Mouse (Mus musculus): ENCODE measurements at regions not wholly inside any gene's neighbourhood (a gene's known extent, or its start where the extent isn't known, plus 50 kb on each side); places are given as distances from the start of the nearest gene placed in this dataset.

- H3K27ac ChIP-seq (ENCODE audit: insufficient read depth, low read length), result no peak overlapping the region
- H3K4me1 ChIP-seq (ENCODE audit: control insufficient read depth, insufficient read depth, low read length), result no peaks in the 10 kb centered on the region
Measured at GRCm38 (mm10) chr1:35853018-35853417, 215.2 kb upstream of the Hs6st1 start.

DNA sequence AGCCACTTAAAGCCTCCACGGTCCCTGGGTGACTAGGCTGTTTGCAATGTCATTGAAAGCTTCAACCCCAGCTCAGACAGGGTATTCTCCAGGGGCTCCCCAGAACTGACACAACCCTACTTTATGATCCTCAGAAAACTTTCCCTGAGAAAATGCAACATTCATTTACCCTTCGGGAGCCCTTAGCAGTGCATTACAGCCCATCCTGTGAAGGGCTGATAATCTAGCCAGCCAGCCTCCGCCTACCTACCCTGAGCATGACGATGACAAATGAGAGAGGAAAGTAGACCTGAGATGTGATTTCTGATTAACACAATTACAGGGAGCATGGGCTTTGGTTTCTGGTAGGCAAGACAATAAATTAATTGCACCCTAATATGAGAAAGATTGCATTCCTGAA is 212.6 kb upstream of the Hs6st1 start:
- Histone ChIP-seq H3K4me3 (ENCODE audit: low read depth, low read length) (no peak overlapping the region), H3K4me1 (ENCODE audit: control insufficient read depth, insufficient read depth, low read length) (no peaks in the 10 kb centered on the region), H3K27ac (ENCODE audit: insufficient read depth, low read length) (no peak overlapping the region), H3K9ac (ENCODE audit: low read depth, poor library complexity, severe bottlenecking) (no peak overlapping the region), H3K36me3 (ENCODE audit: control insufficient read depth, insufficient read depth, low read length, poor library complexity, severe bottlenecking) (no peaks in the 10 kb centered on the region), H3K9me3 (replicated peaks; ENCODE audit: control insufficient read depth, insufficient read depth, low read length, poor library complexity, severe bottlenecking) (no peaks in the 10 kb centered on the region), H3K27me3 (ENCODE audit: control insufficient read depth, insufficient read depth, low read length, poor library complexity, severe bottlenecking) (no peaks in the 10 kb centered on the region)
- no peak for TF ChIP-seq POLR2A (IDR thresholded peaks at IDR 0.05; ENCODE audit: insufficient read depth, low read length)
- TF ChIP-seq CTCF (IDR thresholded peaks at IDR 0.05; ENCODE audit: low read depth, low read length), result no peak
- no peak for TF ChIP-seq EP300 (IDR thresholded peaks at IDR 0.05; ENCODE audit: insufficient read depth, low read depth, low read length)

More at GRCm38 (mm10) chr1:35853018-35853417, 215.2 kb upstream of the Hs6st1 start:
- Histone ChIP-seq H3K9me3 (replicated peaks; ENCODE audit: control insufficient read depth, insufficient read depth, low read length, poor library complexity, severe bottlenecking) (no peaks in the 10 kb centered on the region), H3K36me3 (ENCODE audit: control insufficient read depth, insufficient read depth, low read length, poor library complexity, severe bottlenecking) (no peaks in the 10 kb centered on the region), H3K9ac (ENCODE audit: low read depth, poor library complexity, severe bottlenecking) (no peak overlapping the region), H3K27me3 (ENCODE audit: control insufficient read depth, insufficient read depth, low read length, poor library complexity, severe bottlenecking) (no peaks in the 10 kb centered on the region), H3K4me3 (ENCODE audit: low read depth, low read length) (no peak overlapping the region)
- TF ChIP-seq POLR2A (IDR thresholded peaks at IDR 0.05; ENCODE audit: insufficient read depth, low read length), result no peak
- no peak for TF ChIP-seq CTCF (IDR thresholded peaks at IDR 0.05; ENCODE audit: low read depth, low read length)
- no peak for TF ChIP-seq EP300 (IDR thresholded peaks at IDR 0.05; ENCODE audit: insufficient read depth, low read depth, low read length)

GRCm38 (mm10) chr1:35858342-35858741 is 209.9 kb upstream of the Hs6st1 start:
- Histone ChIP-seq H3K4me3 (ENCODE audit: low read depth, low read length) (no peak overlapping the region), H3K9me3 (replicated peaks; ENCODE audit: control insufficient read depth, insufficient read depth, low read length, poor library complexity, severe bottlenecking) (no peaks in the 10 kb centered on the region), H3K9ac (ENCODE audit: low read depth, poor library complexity, severe bottlenecking) (no peak overlapping the region), H3K4me1 (ENCODE audit: control insufficient read depth, insufficient read depth, low read length) (no peaks in the 10 kb centered on the region), H3K27me3 (ENCODE audit: control insufficient read depth, insufficient read depth, low read length, poor library complexity, severe bottlenecking) (no peaks in the 10 kb centered on the region), H3K36me3 (ENCODE audit: control insufficient read depth, insufficient read depth, low read length, poor library complexity, severe bottlenecking) (no peaks in the 10 kb centered on the region), H3K27ac (ENCODE audit: insufficient read depth, low read length) (no peak overlapping the region)
- no peak for TF ChIP-seq POLR2A (IDR thresholded peaks at IDR 0.05; ENCODE audit: insufficient read depth, low read length)

DNA sequence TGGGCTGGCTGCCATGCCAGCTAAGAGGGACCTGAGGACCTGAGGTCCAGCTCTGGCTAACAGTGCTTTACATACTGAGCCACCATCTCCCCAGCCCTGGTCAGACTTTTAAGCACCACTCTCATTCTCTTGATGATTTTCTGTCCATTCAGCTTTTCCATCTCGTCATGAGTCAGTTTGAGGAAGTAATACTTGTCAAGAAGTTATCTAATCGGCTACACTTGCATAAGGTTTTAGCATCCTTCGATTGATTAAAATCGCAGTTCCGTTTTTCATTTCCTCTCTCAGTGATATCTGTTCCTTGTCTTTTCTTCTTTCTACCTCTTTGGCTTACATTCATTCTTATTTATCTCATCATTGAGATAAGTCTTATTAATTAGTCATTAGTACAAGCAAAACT is 207.4 kb upstream of the Hs6st1 start:
- H3K9ac ChIP-seq (ENCODE audit: low read depth, poor library complexity, severe bottlenecking), result no peak overlapping the region
- H3K27me3 ChIP-seq (ENCODE audit: control insufficient read depth, insufficient read depth, low read length, poor library complexity, severe bottlenecking), result no peaks in the 10 kb centered on the region
- H3K9me3 ChIP-seq (replicated peaks; ENCODE audit: control insufficient read depth, insufficient read depth, low read length, poor library complexity, severe bottlenecking), result no peaks in the 10 kb centered on the region
- no peak overlapping the region for H3K4me3 ChIP-seq (ENCODE audit: low read depth, low read length)
- no peak overlapping the region for H3K27ac ChIP-seq (ENCODE audit: insufficient read depth, low read length)
- H3K36me3 ChIP-seq (ENCODE audit: control insufficient read depth, insufficient read depth, low read length, poor library complexity, severe bottlenecking), result no peaks in the 10 kb centered on the region
- no peak for TF ChIP-seq CTCF (IDR thresholded peaks at IDR 0.05; ENCODE audit: low read depth, low read length)
- no peak for TF ChIP-seq EP300 (IDR thresholded peaks at IDR 0.05; ENCODE audit: insufficient read depth, low read depth, low read length)
- no peak for TF ChIP-seq POLR2A (IDR thresholded peaks at IDR 0.05; ENCODE audit: insufficient read depth, low read length)
- no peaks in the 10 kb centered on the region for H3K4me1 ChIP-seq (ENCODE audit: control insufficient read depth, insufficient read depth, low read length)

GRCm38 (mm10) chr1:35862196-35862595 is 206.0 kb upstream of the Hs6st1 start:
- no peaks in the 10 kb centered on the region for H3K9me3 ChIP-seq (replicated peaks; ENCODE audit: control insufficient read depth, insufficient read depth, low read length, poor library complexity, severe bottlenecking)
- H3K4me3 ChIP-seq (ENCODE audit: low read depth, low read length), result no peak overlapping the region
- H3K36me3 ChIP-seq (ENCODE audit: control insufficient read depth, insufficient read depth, low read length, poor library complexity, severe bottlenecking), result no peaks in the 10 kb centered on the region
- no peak for TF ChIP-seq CTCF (IDR thresholded peaks at IDR 0.05; ENCODE audit: low read depth, low read length)
- TF ChIP-seq POLR2A (IDR thresholded peaks at IDR 0.05; ENCODE audit: insufficient read depth, low read length), result no peak
- TF ChIP-seq EP300 (IDR thresholded peaks at IDR 0.05; ENCODE audit: insufficient read depth, low read depth, low read length), result no peak
- H3K9ac ChIP-seq (ENCODE audit: low read depth, poor library complexity, severe bottlenecking), result no peak overlapping the region
- H3K27ac ChIP-seq (ENCODE audit: insufficient read depth, low read length), result no peak overlapping the region
- no peaks in the 10 kb centered on the region for H3K27me3 ChIP-seq (ENCODE audit: control insufficient read depth, insufficient read depth, low read length, poor library complexity, severe bottlenecking)
- peaks cover 1% of the 10 kb centered on the region for H3K4me1 ChIP-seq (ENCODE audit: control insufficient read depth, insufficient read depth, low read length)

- H3K4me1 ChIP-seq (ENCODE audit: control insufficient read depth, insufficient read depth, low read length), result peaks cover 1% of the 10 kb centered on the region
- no peak for TF ChIP-seq POLR2A (IDR thresholded peaks at IDR 0.05; ENCODE audit: insufficient read depth, low read length)
- TF ChIP-seq EP300 (IDR thresholded peaks at IDR 0.05; ENCODE audit: insufficient read depth, low read depth, low read length), result no peak
- TF ChIP-seq CTCF (IDR thresholded peaks at IDR 0.05; ENCODE audit: low read depth, low read length), result no peak
- H3K36me3 ChIP-seq (ENCODE audit: control insufficient read depth, insufficient read depth, low read length, poor library complexity, severe bottlenecking), result no peaks in the 10 kb centered on the region
- H3K9ac ChIP-seq (ENCODE audit: low read depth, poor library complexity, severe bottlenecking), result no peak overlapping the region
- H3K27ac ChIP-seq (ENCODE audit: insufficient read depth, low read length), result no peak overlapping the region
- H3K27me3 ChIP-seq (ENCODE audit: control insufficient read depth, insufficient read depth, low read length, poor library complexity, severe bottlenecking), result no peaks in the 10 kb centered on the region
- H3K9me3 ChIP-seq (replicated peaks; ENCODE audit: control insufficient read depth, insufficient read depth, low read length, poor library complexity, severe bottlenecking), result no peaks in the 10 kb centered on the region
- no peak overlapping the region for H3K4me3 ChIP-seq (ENCODE audit: low read depth, low read length)
Measured at GRCm38 (mm10) chr1:35862661-35863060, 205.5 kb upstream of the Hs6st1 start.

Data from ES-Bruce4 (cell line).